In genomic region chr5:75939144-75939732, GRCm38 (mm10) we compare ENCODE assay signal across 14 mouse cellular contexts. TPM values are rescaled to one million over a fixed set of nuclear protein-coding genes. Genes with fewer than 3 reads are reported as not detected.
DNase-seq lines count a peak whose midpoint lies in the region; ATAC-seq and TF ChIP-seq lines count a peak whose summit lies in the region.
"Had no signal": no experiment of that assay in that cellular context is flagged by ENCODE, and none has a peak within 500 bp of the region (broad histone marks: within the 10 kb centered on the region; RNA-seq: fewer than 3 reads in every experiment).

No protein-coding gene starts in this region.

- peak; percentile 34 for DNase-seq in gastrocnemius, adult 2 months
- no peak for DNase-seq in gastrocnemius, postnatal 4 days (ENCODE audit: low spot score in 2 of 2)
- DNase-seq in kidney, adult 2 months = peak; percentile 35
- no peak for DNase-seq in kidney, adult 18-20 months
- DNase-seq in midbrain, embryonic 10.5 days (ENCODE audit: low spot score) = no peak
- peak; percentile 15 to 54 for DNase-seq in kidney, postnatal 25 days
- DNase-seq in thymus, postnatal 0 days (ENCODE audit: low spot score) = no peak
- DNase-seq: cerebellum, adult 2 months had no signal

- no peaks in the 10 kb centered on the region for H3K9me3 ChIP-seq in midbrain, embryonic 15.5 days
- no peaks in the 10 kb centered on the region for H3K9me3 ChIP-seq in midbrain, embryonic 10.5 days (replicated peaks)
- H3K9me3 ChIP-seq: hindbrain, embryonic 13.5 days; limb, embryonic 12.5 days; midbrain, embryonic 12.5 days had no signal

- H3K4me1 ChIP-seq in kidney, adult 2 months (ENCODE audit: control insufficient read depth, insufficient read depth, low read length) = no peaks in the 10 kb centered on the region
- no peaks in the 10 kb centered on the region for H3K4me1 ChIP-seq in midbrain, embryonic 15.5 days
- peaks cover 35% of the 10 kb centered on the region for H3K4me1 ChIP-seq in midbrain, embryonic 10.5 days

- H3K4me3 ChIP-seq in gastrocnemius, adult 2 months = peak overlapping the region; percentile 20
- no peak overlapping the region for H3K4me3 ChIP-seq in kidney, adult 2 months (ENCODE audit: insufficient read depth, low read depth, low read length)
- H3K4me3 ChIP-seq in midbrain, embryonic 15.5 days = no peak overlapping the region
- H3K4me3 ChIP-seq in midbrain, embryonic 10.5 days = no peak overlapping the region
- H3K4me3 ChIP-seq: hindbrain, embryonic 13.5 days; limb, embryonic 12.5 days; midbrain, embryonic 12.5 days had no signal

- H3K36me3 ChIP-seq in kidney, adult 2 months (ENCODE audit: control insufficient read depth, insufficient read depth, low read length) = no peaks in the 10 kb centered on the region; the same call in 1 of the 2 replicates
- H3K36me3 ChIP-seq in midbrain, embryonic 15.5 days (replicated peaks) = no peaks in the 10 kb centered on the region
- H3K36me3 ChIP-seq in midbrain, embryonic 10.5 days = peaks cover 5% of the 10 kb centered on the region
- H3K36me3 ChIP-seq: hindbrain, embryonic 13.5 days; limb, embryonic 12.5 days; midbrain, embryonic 12.5 days had no signal

- intact Hi-C loops in gastrocnemius, adult 2 months (cut with DNase I) = no loop called here

- WGBS in kidney, adult 2 months = 22% methylated on average over 8 of the region's 8 CpGs
- 53% methylated on average over 8 of the region's 8 CpGs for WGBS in midbrain, embryonic 15.5 days
- 71% methylated on average over 8 of the region's 8 CpGs for WGBS in midbrain, embryonic 10.5 days

- TF ChIP-seq CTCF in gastrocnemius, adult 2 months (IDR thresholded peaks at IDR 0.05) = no peak
- TF ChIP-seq CTCF in kidney, adult 2 months (conservative IDR thresholded peaks at IDR 0.05; ENCODE audit: insufficient read depth, insufficient read length, low read depth, low read length) = no peak

- H3K9ac ChIP-seq in midbrain, embryonic 15.5 days = no peak overlapping the region
- H3K9ac ChIP-seq: hindbrain, embryonic 13.5 days; limb, embryonic 12.5 days; midbrain, embryonic 12.5 days had no signal

- H3K27me3 ChIP-seq in kidney, adult 2 months (replicated peaks; ENCODE audit: control insufficient read depth, insufficient read depth, low read length) = no peaks in the 10 kb centered on the region
- no peaks in the 10 kb centered on the region for H3K27me3 ChIP-seq in midbrain, embryonic 15.5 days (replicated peaks)
- H3K27me3 ChIP-seq in midbrain, embryonic 10.5 days (ENCODE audit: low read depth, poor library complexity, severe bottlenecking) = peaks cover 52% of the 10 kb centered on the region
- H3K27me3 ChIP-seq: hindbrain, embryonic 13.5 days; limb, embryonic 12.5 days; Patski had no signal

- H3K4me2 ChIP-seq in midbrain, embryonic 15.5 days = no peak overlapping the region
- H3K4me2 ChIP-seq: hindbrain, embryonic 13.5 days; limb, embryonic 12.5 days; midbrain, embryonic 12.5 days had no signal

- no peak for ATAC-seq in midbrain, embryonic 15.5 days (replicated peaks)
- ATAC-seq: forebrain, embryonic 14.5 days; Patski had no signal

- peak overlapping the region; percentile 77 for H3K27ac ChIP-seq in gastrocnemius, adult 2 months
- peak overlapping the region; percentile 37; the same call in 1 of the 2 replicates for H3K27ac ChIP-seq in kidney, adult 2 months (ENCODE audit: insufficient read depth, low read depth, low read length)
- 0 out of 2 replicates have a peak overlapping the region, but pooled peaks have one; percentile 25 for H3K27ac ChIP-seq in midbrain, embryonic 15.5 days
- H3K27ac ChIP-seq in midbrain, embryonic 10.5 days (replicated peaks) = no peak overlapping the region
- H3K27ac ChIP-seq: hindbrain, embryonic 13.5 days; limb, embryonic 12.5 days; midbrain, embryonic 12.5 days had no signal

- TF ChIP-seq POLR2A in kidney, adult 2 months (IDR thresholded peaks at IDR 0.05; ENCODE audit: low read depth, low read length) = no peak

RNA-seq across cellular contexts. Expression of gene Kdr, which starts 39.0 kb away (rescaled TPM):
- total RNA-seq in gastrocnemius, adult 2 months (2021) = 10 to 100 TPM; 11.8 to 16.9 TPM
- 10 to 100 TPM; 47.8 to 51.3 TPM for total RNA-seq in gastrocnemius, postnatal 4 days (2021)
- polyA plus RNA-seq in kidney, adult 2 months (2012; rRNA removed) = 28.0 and 32.3 TPM in 2 replicates
- polyA plus RNA-seq in midbrain, embryonic 15.5 days (2015; fragmentation: Nextera tagmentation; extraction: Ambion mirVana) = 25.0 and 25.4 TPM in 2 replicates
- 26.2 and 29.2 TPM in 2 replicates for polyA plus RNA-seq in midbrain, embryonic 10.5 days (2016; fragmentation: Nextera tagmentation; extraction: Ambion mirVana)
- polyA plus RNA-seq in thymus, postnatal 0 days (2015; fragmentation: Nextera tagmentation; extraction: Ambion mirVana) = 3.9 and 4.3 TPM in 2 replicates
- polyA plus RNA-seq: Patski had no signal

Comparison
In these comparisons a context has a peak if more than half of its experiments do, and no peak if none do; other contexts are left out.
1. DNase-seq: peak in gastrocnemius, adult 2 months (single experiment), kidney, adult 2 months (single experiment) and kidney, postnatal 25 days (2 of 2); none in gastrocnemius, postnatal 4 days (0 of 2), kidney, adult 18-20 months (single experiment), midbrain, embryonic 10.5 days (single experiment) and thymus, postnatal 0 days (single experiment).